ENCODE assay signal across 8 mouse cellular contexts in genomic region chr15:78530671-78531450, GRCm38 (mm10). TPM values are rescaled to one million over a fixed set of nuclear protein-coding genes. Genes with fewer than 3 reads are reported as not detected.
A peak's percentile ranks its signal among the peaks of the same experiment; 100 is the strongest.
DNase-seq lines count a peak whose midpoint lies in the region; ATAC-seq and TF ChIP-seq lines count a peak whose summit lies in the region.

C1qtnf6 (minus strand) TSS chr15:78531416.

- intact Hi-C loops in gastrocnemius, postnatal 36 days (cut with DNase I): loop anchor here (2.0 kb wide), 1 partner anchor 16 kb away; no protein-coding TSS in a partner anchor

- TF ChIP-seq CTCF in cerebellum, adult 2 months (IDR thresholded peaks at IDR 0.05; ENCODE audit: borderline replicate concordance, insufficient read depth, low read depth, low read length): no peak
- TF ChIP-seq CTCF in lung, adult 2 months (IDR thresholded peaks at IDR 0.05; ENCODE audit: insufficient read depth, low read length): no peak
- TF ChIP-seq CTCF in testis, adult 2 months (IDR thresholded peaks at IDR 0.05; ENCODE audit: control insufficient read depth, insufficient read depth, insufficient replicate concordance, low read depth, low read length): no peak

- H3K27me3 ChIP-seq in erythroblast, embryonic 14.5 days (ENCODE audit: control insufficient read depth): peaks cover 8% of the 10 kb centered on the region; the same call in 1 of the 2 replicates
- no peaks in the 10 kb centered on the region for H3K27me3 ChIP-seq in cerebellum, adult 2 months (ENCODE audit: control insufficient read depth, insufficient read depth, low read length)
- H3K27me3 ChIP-seq in intestine, embryonic 16.5 days (replicated peaks; ENCODE audit: control insufficient read depth, insufficient read depth, low read length): no peaks in the 10 kb centered on the region
- no peaks in the 10 kb centered on the region for H3K27me3 ChIP-seq in testis, adult 2 months (ENCODE audit: control insufficient read depth, insufficient read depth, low read length)

- H3K4me2 ChIP-seq in intestine, embryonic 16.5 days (ENCODE audit: low read depth, low read length): peak within 1 kb of the TSS; percentile 57

- H3K27ac ChIP-seq in cerebellum, adult 2 months (ENCODE audit: insufficient read depth, low read length): peak within 1 kb of the TSS; percentile 77
- H3K27ac ChIP-seq in intestine, embryonic 16.5 days (ENCODE audit: low read length): peak within 1 kb of the TSS; percentile 88
- peak within 1 kb of the TSS; percentile 92 for H3K27ac ChIP-seq in testis, adult 2 months (ENCODE audit: control insufficient read depth, insufficient read depth, low read depth, low read length)

- peak within 1 kb of the TSS; percentile 74 for H3K9ac ChIP-seq in intestine, embryonic 16.5 days (ENCODE audit: low read depth, low read length)

- H3K4me1 ChIP-seq in erythroblast, embryonic 14.5 days (ENCODE audit: control insufficient read depth): peaks cover 4% of the 10 kb centered on the region
- peaks cover 46% of the 10 kb centered on the region for H3K4me1 ChIP-seq in cerebellum, adult 2 months (ENCODE audit: control insufficient read depth, insufficient read depth, low read length)
- peaks cover 24% of the 10 kb centered on the region for H3K4me1 ChIP-seq in intestine, embryonic 16.5 days (ENCODE audit: control insufficient read depth, insufficient read depth, low read length)
- H3K4me1 ChIP-seq in lung, adult 2 months (ENCODE audit: control insufficient read depth, insufficient read depth, low read length): peaks cover 12% of the 10 kb centered on the region; the same call in 1 of the 2 replicates
- peaks cover 9% of the 10 kb centered on the region for H3K4me1 ChIP-seq in testis, adult 2 months (ENCODE audit: control insufficient read depth, insufficient read depth, low read length)

- no peak for ATAC-seq in erythroblast, adult 5-6 weeks (replicated peaks; ENCODE audit: low FRiP score, poor library complexity, severe bottlenecking)
- ATAC-seq in intestine, embryonic 16.5 days: no peak

- H3K9me3 ChIP-seq in erythroblast, embryonic 14.5 days (ENCODE audit: control insufficient read depth, low read length): no peaks in the 10 kb centered on the region
- no peaks in the 10 kb centered on the region for H3K9me3 ChIP-seq in intestine, embryonic 16.5 days (ENCODE audit: control insufficient read depth, low read length)

- H3K36me3 ChIP-seq in erythroblast, embryonic 14.5 days (ENCODE audit: control insufficient read depth): no peaks in the 10 kb centered on the region
- H3K36me3 ChIP-seq in intestine, embryonic 16.5 days (ENCODE audit: control insufficient read depth, insufficient read depth, low read length): no peaks in the 10 kb centered on the region
- no peaks in the 10 kb centered on the region for H3K36me3 ChIP-seq in testis, adult 2 months (ENCODE audit: control insufficient read depth, insufficient read depth, low read length)

- 47% methylated on average over 17 of the region's 17 CpGs for WGBS in cerebellum, adult 2 months
- 67% methylated on average over 17 of the region's 17 CpGs for WGBS in intestine, embryonic 16.5 days
- 57% methylated on average over 17 of the region's 17 CpGs for WGBS in lung, adult 2 months

- peak within 1 kb of the TSS; percentile 23 for H3K4me3 ChIP-seq in erythroblast, embryonic 14.5 days (replicated peaks)
- peak within 1 kb of the TSS; percentile 73 for H3K4me3 ChIP-seq in cerebellum, adult 2 months (replicated peaks; ENCODE audit: insufficient read depth, low read depth, low read length)
- peak within 1 kb of the TSS; percentile 41 for H3K4me3 ChIP-seq in intestine, embryonic 16.5 days (ENCODE audit: low read length)
- peak within 1 kb of the TSS; percentile 36 for H3K4me3 ChIP-seq in lung, adult 2 months (replicated peaks; ENCODE audit: extremely low read depth, low read depth, low read length)
- peak within 1 kb of the TSS; percentile 10 for H3K4me3 ChIP-seq in testis, adult 2 months (ENCODE audit: control insufficient read depth, low read depth, low read length)

- DNase-seq in cerebellum, adult 2 months: peak; percentile 72 to 83
- peak; percentile 65 to 71 for DNase-seq in gastrocnemius, postnatal 36 days
- DNase-seq in lung, adult 2 months: peak; percentile 47
- DNase-seq in thymus, postnatal 10 days (ENCODE audit: low spot score in 2 of 2): no peak

- no peak for TF ChIP-seq POLR2A in cerebellum, adult 2 months (IDR thresholded peaks at IDR 0.05; ENCODE audit: borderline replicate concordance, insufficient read depth, low read length)
- no peak for TF ChIP-seq POLR2A in lung, adult 2 months (IDR thresholded peaks at IDR 0.05; ENCODE audit: borderline replicate concordance, extremely low read depth, low read depth, low read length)
- TF ChIP-seq POLR2A in testis, adult 2 months (IDR thresholded peaks at IDR 0.05; ENCODE audit: control insufficient read depth, low read depth, low read length): no peak

RNA-seq across cellular contexts. Expression of gene C1qtnf6, which starts in this region (rescaled TPM):
- polyA plus RNA-seq in erythroblast, embryonic 14.5 days (2012): 0.02 TPM in 1 of 2 replicates, not detected in the other
- total RNA-seq in erythroblast, adult 5-6 weeks (2015; ENCODE audit: low replicate concordance): not detected in 2 replicates
- 0.28 and 0.43 TPM in 2 replicates for total RNA-seq in erythroblast, adult 5-6 weeks (2017; ENCODE audit: low replicate concordance)
- 3.1 and 3.5 TPM in 2 replicates for polyA plus RNA-seq in cerebellum, adult 2 months (2012; rRNA removed)
- total RNA-seq in gastrocnemius, postnatal 36 days (2021): 10 to 100 TPM in 1 of 2 experiments, 1 to 10 TPM in 1; 9.4 to 11.2 TPM
- 24.0 and 25.5 TPM in 2 replicates for polyA plus RNA-seq in intestine, embryonic 16.5 days (2015; fragmentation: Nextera tagmentation; extraction: Ambion mirVana)
- polyA plus RNA-seq in lung, adult 2 months (2012; rRNA removed): 22.9 and 23.0 TPM in 2 replicates
- 8.2 and 9.8 TPM in 2 replicates for polyA plus RNA-seq in testis, adult 2 months (2012; rRNA removed)

Comparison
In these comparisons a context has a peak if more than half of its experiments do, and no peak if none do; other contexts are left out.
1. RNA of gene C1qtnf6 (total RNA-seq): 9.4 to 11.2 TPM in gastrocnemius, postnatal 36 days; 0.28 to 0.43 TPM in erythroblast, adult 5-6 weeks; every median in the first group is over 4 times any median in the second.
2. H3K4me3 ChIP-seq: peak in every context shown above with its lines; median percentile 73 in cerebellum, adult 2 months; 41 in intestine, embryonic 16.5 days; 36 in lung, adult 2 months; 23 in erythroblast, embryonic 14.5 days; 10 in testis, adult 2 months.
3. DNase-seq: peak in cerebellum, adult 2 months (2 of 2), gastrocnemius, postnatal 36 days (2 of 2) and lung, adult 2 months (single experiment); none in thymus, postnatal 10 days (0 of 2).
4. Peak in every context shown above with its lines, with median percentiles within 50 percentile points of each other: H3K27ac ChIP-seq.